Mouse (Mus musculus): Measurements from ENCODE around the gene Smagp. TPM values are rescaled to one million over a fixed set of nuclear protein-coding genes. Genes with fewer than 3 reads are reported as not detected.

The Smagp gene
- total and polyA plus RNA-seq, 2 experiments from 2014 or later: 2.5 to 2.6 TPM

DNA sequence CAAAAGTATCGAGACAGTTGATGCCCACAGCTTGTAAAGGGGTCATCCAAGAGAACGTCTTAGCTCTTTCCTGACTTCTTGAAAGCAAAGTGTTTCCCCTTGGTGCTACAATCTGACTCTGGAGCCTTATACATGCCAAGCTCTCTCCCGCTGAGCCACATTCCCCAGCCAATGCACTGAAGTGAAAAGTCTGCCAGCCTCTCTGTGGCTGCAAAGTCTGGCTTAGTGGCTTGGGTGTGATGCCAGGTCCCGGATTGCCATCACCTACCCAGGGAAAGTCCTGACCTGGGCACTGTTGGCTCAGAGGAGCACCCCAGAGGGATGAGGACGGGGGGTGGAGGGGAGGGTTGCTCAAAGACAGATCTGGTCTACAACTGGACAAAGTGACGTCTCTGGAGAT lies 59.9 kb downstream of the Smagp start:
- no peak overlapping the region for H3K4me3 ChIP-seq (ENCODE audit: low read depth, low read length)
- H3K9ac ChIP-seq (replicated peaks; ENCODE audit: low read length, poor library complexity, severe bottlenecking): no peak overlapping the region
- no peak for TF ChIP-seq CTCF (IDR thresholded peaks at IDR 0.05)
- no peaks in the 10 kb centered on the region for H3K4me1 ChIP-seq (ENCODE audit: insufficient read depth, low read length)
- H3K27me3 ChIP-seq (ENCODE audit: insufficient read depth, low read length): no peaks in the 10 kb centered on the region
- WGBS: 86% methylated on average over 6 of the region's 6 CpGs
- H3K36me3 ChIP-seq (ENCODE audit: insufficient read depth, low read length): peaks cover 43% of the 10 kb centered on the region
- DNase-seq (ENCODE audit: low spot score): no peak
- H3K9me3 ChIP-seq (ENCODE audit: low read length): no peaks in the 10 kb centered on the region
- no peak overlapping the region for H3K4me2 ChIP-seq (ENCODE audit: low read depth, low read length, poor library complexity, severe bottlenecking)
- ATAC-seq (ENCODE audit: low FRiP score): no peak
- no peak overlapping the region for H3K27ac ChIP-seq (ENCODE audit: low read depth, low read length)

DNA sequence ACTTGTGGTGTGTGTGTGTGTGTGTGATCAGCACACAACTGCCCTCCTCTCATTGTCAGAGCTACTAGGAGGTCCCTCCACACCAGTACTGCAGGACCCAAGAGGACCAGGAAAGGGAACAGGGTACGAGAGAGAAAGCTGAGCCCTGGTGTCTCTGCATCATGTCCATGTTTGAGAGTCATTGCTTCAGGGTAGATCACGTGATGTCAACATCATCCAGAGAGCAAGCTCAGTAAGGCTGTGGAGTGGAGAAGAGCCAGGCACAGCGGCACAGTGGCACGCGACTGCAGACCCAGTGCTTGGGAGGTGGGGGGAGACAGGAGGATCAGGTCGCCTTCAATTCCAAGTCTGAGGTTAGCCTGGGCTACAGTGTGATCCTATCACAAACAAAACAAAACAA lies 60.3 kb downstream of the Smagp start:
- ATAC-seq (ENCODE audit: low FRiP score): no peak
- Histone ChIP-seq H3K27me3 (ENCODE audit: insufficient read depth, low read length) (no peaks in the 10 kb centered on the region), H3K9me3 (ENCODE audit: low read length) (no peaks in the 10 kb centered on the region), H3K4me1 (ENCODE audit: insufficient read depth, low read length) (no peaks in the 10 kb centered on the region), H3K4me2 (ENCODE audit: low read depth, low read length, poor library complexity, severe bottlenecking) (no peak overlapping the region), H3K36me3 (ENCODE audit: insufficient read depth, low read length) (peaks cover 43% of the 10 kb centered on the region), H3K27ac (ENCODE audit: low read depth, low read length) (no peak overlapping the region), H3K4me3 (ENCODE audit: low read depth, low read length) (no peak overlapping the region), H3K9ac (replicated peaks; ENCODE audit: low read length, poor library complexity, severe bottlenecking) (no peak overlapping the region)
- TF ChIP-seq CTCF (IDR thresholded peaks at IDR 0.05): no peak
- 87% methylated on average over 6 of the region's 6 CpGs for WGBS
- no peak for DNase-seq (ENCODE audit: low spot score)

DNA sequence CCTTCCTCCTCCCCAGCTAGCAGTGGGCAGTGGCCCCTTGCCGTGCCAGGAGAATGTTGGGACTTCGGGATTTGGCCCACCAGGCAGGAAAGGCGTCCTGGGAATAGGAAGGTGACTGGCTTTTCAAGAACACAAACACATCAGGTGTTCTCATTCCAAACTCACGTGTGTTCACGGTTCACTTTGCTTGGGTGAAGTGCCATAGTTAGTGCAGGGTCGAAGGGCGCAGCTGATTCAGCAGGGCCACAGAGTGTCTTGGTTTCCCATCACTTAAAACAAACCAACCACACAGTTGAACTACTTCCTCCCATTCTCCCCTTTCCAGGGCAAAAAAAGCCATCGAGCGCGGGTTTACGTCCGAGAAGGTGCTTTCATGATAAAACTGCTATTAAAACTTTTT lies 61.4 kb downstream of the Smagp start:
- Histone ChIP-seq H3K36me3 (ENCODE audit: insufficient read depth, low read length) (peaks cover 34% of the 10 kb centered on the region), H3K4me2 (ENCODE audit: low read depth, low read length, poor library complexity, severe bottlenecking) (no peak overlapping the region), H3K27me3 (ENCODE audit: insufficient read depth, low read length) (no peaks in the 10 kb centered on the region), H3K9me3 (ENCODE audit: low read length) (no peaks in the 10 kb centered on the region), H3K4me1 (ENCODE audit: insufficient read depth, low read length) (no peaks in the 10 kb centered on the region), H3K9ac (replicated peaks; ENCODE audit: low read length, poor library complexity, severe bottlenecking) (no peak overlapping the region), H3K4me3 (ENCODE audit: low read depth, low read length) (no peak overlapping the region), H3K27ac (ENCODE audit: low read depth, low read length) (no peak overlapping the region)
- WGBS: 88% methylated on average over 12 of the region's 12 CpGs
- ATAC-seq (ENCODE audit: low FRiP score) (no peak), DNase-seq (ENCODE audit: low spot score) (no peak)
- no peak for TF ChIP-seq CTCF (IDR thresholded peaks at IDR 0.05)

DNA sequence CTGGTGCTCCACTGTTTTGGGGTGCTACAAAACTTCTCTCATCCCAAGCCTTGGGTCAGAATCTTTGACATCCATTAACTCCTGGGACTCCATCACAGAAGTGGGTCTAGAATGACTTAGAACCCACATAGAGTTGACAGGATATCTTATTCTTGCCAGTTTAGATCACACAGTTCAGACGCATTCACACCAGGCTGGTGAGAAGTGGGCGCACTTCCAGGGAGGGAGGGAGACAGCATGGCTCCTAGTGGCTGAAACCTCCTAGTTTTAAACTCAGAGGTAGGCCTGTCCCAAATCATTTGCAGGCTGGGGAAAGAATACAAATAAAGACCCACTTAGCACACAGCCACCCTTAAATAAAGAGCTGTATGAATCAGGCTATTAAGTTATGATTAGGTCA lies 62.4 kb downstream of the Smagp start:
- no peak overlapping the region for H3K4me3 ChIP-seq (ENCODE audit: low read depth, low read length)
- WGBS: 69% methylated on average over 2 of the region's 2 CpGs
- no peaks in the 10 kb centered on the region for H3K27me3 ChIP-seq (ENCODE audit: insufficient read depth, low read length)
- peaks cover 27% of the 10 kb centered on the region for H3K36me3 ChIP-seq (ENCODE audit: insufficient read depth, low read length)
- H3K4me2 ChIP-seq (ENCODE audit: low read depth, low read length, poor library complexity, severe bottlenecking): no peak overlapping the region
- ATAC-seq (ENCODE audit: low FRiP score) (no peak), DNase-seq (ENCODE audit: low spot score) (peak; percentile 28)
- no peak overlapping the region for H3K9ac ChIP-seq (replicated peaks; ENCODE audit: low read length, poor library complexity, severe bottlenecking)
- no peaks in the 10 kb centered on the region for H3K4me1 ChIP-seq (ENCODE audit: insufficient read depth, low read length)
- no peak for TF ChIP-seq CTCF (IDR thresholded peaks at IDR 0.05)
- H3K9me3 ChIP-seq (ENCODE audit: low read length): no peaks in the 10 kb centered on the region
- peak overlapping the region; percentile 38; the same call in 1 of the 2 replicates for H3K27ac ChIP-seq (ENCODE audit: low read depth, low read length)

DNA sequence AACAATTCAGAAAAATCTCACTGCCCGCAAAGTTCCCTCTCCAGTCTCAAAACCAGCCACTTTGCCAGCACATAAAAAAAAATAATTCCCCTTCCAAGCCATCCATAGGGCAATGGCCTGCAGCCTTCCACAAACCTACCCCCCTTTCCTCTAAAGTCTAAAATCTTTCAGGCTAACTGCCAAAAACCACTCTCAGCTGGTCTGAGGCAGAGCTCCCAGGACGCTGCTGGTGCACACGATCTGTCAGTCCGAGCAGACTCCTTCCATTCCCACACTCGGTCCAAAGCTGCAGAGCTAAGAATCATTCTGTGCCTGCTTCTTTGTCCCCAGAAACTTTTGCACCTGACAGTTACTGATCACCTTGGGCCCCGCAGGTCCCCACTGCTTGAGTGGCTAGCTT lies 62.8 kb downstream of the Smagp start:
- H3K36me3 ChIP-seq (ENCODE audit: insufficient read depth, low read length): peaks cover 24% of the 10 kb centered on the region
- no peaks in the 10 kb centered on the region for H3K27me3 ChIP-seq (ENCODE audit: insufficient read depth, low read length)
- peak overlapping the region; percentile 38; the same call in 1 of the 2 replicates for H3K27ac ChIP-seq (ENCODE audit: low read depth, low read length)
- no peak for ATAC-seq (ENCODE audit: low FRiP score)
- H3K4me2 ChIP-seq (ENCODE audit: low read depth, low read length, poor library complexity, severe bottlenecking): no peak overlapping the region
- no peaks in the 10 kb centered on the region for H3K4me1 ChIP-seq (ENCODE audit: insufficient read depth, low read length)
- H3K9me3 ChIP-seq (ENCODE audit: low read length): no peaks in the 10 kb centered on the region
- WGBS: 58% methylated on average over 6 of the region's 6 CpGs
- DNase-seq (ENCODE audit: low spot score): peak; percentile 71
- no peak for TF ChIP-seq CTCF (IDR thresholded peaks at IDR 0.05)
- H3K4me3 ChIP-seq (ENCODE audit: low read depth, low read length): no peak overlapping the region
- no peak overlapping the region for H3K9ac ChIP-seq (replicated peaks; ENCODE audit: low read length, poor library complexity, severe bottlenecking)

Small RNAs within 50 kb of the gene (microRNA-seq; reads per million reads assigned to microRNA genes)
- gene Mir6961 (ENCODE audit: borderline number of aligned reads): not detected

Other genes starting within 250 kb of the Smagp start
- gene Gm5475, start 214.8 kb downstream of the Smagp start, total RNA-seq (2014; rRNA removed): not detected in 2 replicates
- 0.15 and 0.17 TPM in 2 replicates for gene Gm5475, start 214.8 kb downstream of the Smagp start, polyA plus RNA-seq (2015; fragmentation: Nextera tagmentation; extraction: Ambion mirVana)
- 29.5 and 34.4 TPM in 2 replicates for gene Slc11a2, start 211.9 kb downstream of the Smagp start, total RNA-seq (2014; rRNA removed)
- gene Slc11a2, start 211.9 kb downstream of the Smagp start, polyA plus RNA-seq (2015; fragmentation: Nextera tagmentation; extraction: Ambion mirVana): 17.0 and 23.6 TPM in 2 replicates
- gene Letmd1, start 167.9 kb downstream of the Smagp start, total RNA-seq (2014; rRNA removed): 80.9 and 86.0 TPM in 2 replicates
- 53.0 and 55.0 TPM in 2 replicates for gene Letmd1, start 167.9 kb downstream of the Smagp start, polyA plus RNA-seq (2015; fragmentation: Nextera tagmentation; extraction: Ambion mirVana)
- 61.5 and 66.3 TPM in 2 replicates for gene Csrnp2, start 141.5 kb downstream of the Smagp start, total RNA-seq (2014; rRNA removed)
- 35.8 and 37.0 TPM in 2 replicates for gene Csrnp2, start 141.5 kb downstream of the Smagp start, polyA plus RNA-seq (2015; fragmentation: Nextera tagmentation; extraction: Ambion mirVana)
- 30.4 and 33.6 TPM in 2 replicates for gene Tfcp2, start 84.9 kb downstream of the Smagp start, total RNA-seq (2014; rRNA removed)
- gene Tfcp2, start 84.9 kb downstream of the Smagp start, polyA plus RNA-seq (2015; fragmentation: Nextera tagmentation; extraction: Ambion mirVana): 33.0 and 36.7 TPM in 2 replicates
- gene Pou6f1, start 37.0 kb downstream of the Smagp start, total RNA-seq (2014; rRNA removed): 78.4 and 111 TPM in 2 replicates
- 26.7 and 30.6 TPM in 2 replicates for gene Pou6f1, start 37.0 kb downstream of the Smagp start, polyA plus RNA-seq (2015; fragmentation: Nextera tagmentation; extraction: Ambion mirVana)
- gene Dazap2, start 21.6 kb downstream of the Smagp start, total RNA-seq (2014; rRNA removed): 89.3 and 148 TPM in 2 replicates
- 133 and 134 TPM in 2 replicates for gene Dazap2, start 21.6 kb downstream of the Smagp start, polyA plus RNA-seq (2015; fragmentation: Nextera tagmentation; extraction: Ambion mirVana)
- 2.1 and 2.7 TPM in 2 replicates for gene Bin2, start 32.6 kb upstream of the Smagp start, total RNA-seq (2014; rRNA removed)
- gene Bin2, start 32.6 kb upstream of the Smagp start, polyA plus RNA-seq (2015; fragmentation: Nextera tagmentation; extraction: Ambion mirVana): 1.2 TPM in 2 replicates
- gene Cela1, start 51.0 kb upstream of the Smagp start, total RNA-seq (2014; rRNA removed): 2.0 TPM in 1 of 2 replicates, not detected in the other
- gene Cela1, start 51.0 kb upstream of the Smagp start, polyA plus RNA-seq (2015; fragmentation: Nextera tagmentation; extraction: Ambion mirVana): 2.0 TPM in 2 replicates
- 0.16 and 0.71 TPM in 2 replicates for gene Galnt6, start 92.4 kb upstream of the Smagp start, total RNA-seq (2014; rRNA removed)
- gene Galnt6, start 92.4 kb upstream of the Smagp start, polyA plus RNA-seq (2015; fragmentation: Nextera tagmentation; extraction: Ambion mirVana): 0.20 and 0.22 TPM in 2 replicates
- gene Slc4a8, start 124.8 kb upstream of the Smagp start, total RNA-seq (2014; rRNA removed): 31.2 and 31.8 TPM in 2 replicates
- 31.0 and 37.3 TPM in 2 replicates for gene Slc4a8, start 124.8 kb upstream of the Smagp start, polyA plus RNA-seq (2015; fragmentation: Nextera tagmentation; extraction: Ambion mirVana)
- 31.3 and 37.7 TPM in 2 replicates for gene Scn8a, start 232.9 kb upstream of the Smagp start, total RNA-seq (2014; rRNA removed)
- 14.1 and 22.4 TPM in 2 replicates for gene Scn8a, start 232.9 kb upstream of the Smagp start, polyA plus RNA-seq (2015; fragmentation: Nextera tagmentation; extraction: Ambion mirVana)

Data from midbrain, postnatal 0 days (tissue).